Mouse (Mus musculus): ENCODE results near the gene Defa35. TPM values are rescaled to one million over a fixed set of nuclear protein-coding genes. Genes with fewer than 3 reads are reported as not detected.
"Not testable (repeated sequence)": the region's sequence is repeated elsewhere in the genome, so short reads cannot be mapped to it uniquely, and the experiment has no call there.

The Defa35 gene
- polyA plus RNA-seq (2014; fragmentation: Nextera tagmentation; extraction: Ambion mirVana): not detected in 2 replicates

DNA sequence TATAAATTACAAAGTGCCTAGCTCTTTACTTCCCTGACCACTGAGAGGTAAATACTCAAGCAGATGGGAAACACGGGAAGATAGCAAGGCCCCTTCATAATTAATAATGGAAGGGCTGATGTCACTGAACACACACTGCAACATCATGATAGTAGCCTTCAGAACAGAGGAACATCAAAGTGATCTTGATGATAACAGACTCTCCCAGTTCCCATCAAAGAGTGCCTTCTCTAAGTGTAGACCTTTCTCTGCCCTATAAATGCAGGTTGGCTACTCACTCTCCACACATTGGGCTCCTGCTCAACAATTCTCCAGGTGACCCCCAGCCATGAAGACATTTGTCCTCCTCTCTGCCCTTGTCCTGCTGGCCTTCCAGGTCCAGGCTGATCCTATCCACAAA is at the start of gene Defa35:
Defa35 (plus strand) TSS at position 301 of the 400 bp plus-strand sequence.
- H3K9me3 ChIP-seq (ENCODE audit: control insufficient read depth, low read length); DNase-seq (ENCODE audit: low spot score); H3K4me1 ChIP-seq (ENCODE audit: control insufficient read depth, insufficient read depth, low read length); H3K4me3 ChIP-seq (ENCODE audit: low read depth, low read length); H3K9ac ChIP-seq (ENCODE audit: low read length); ATAC-seq (ENCODE audit: insufficient number of reproducible peaks, low FRiP score, low TSS enrichment, low read depth); H3K27ac ChIP-seq (replicated peaks; ENCODE audit: low read depth, low read length); H3K4me2 ChIP-seq (ENCODE audit: low read depth, severe bottlenecking); H3K36me3 ChIP-seq (ENCODE audit: control insufficient read depth, insufficient read depth, low read length); H3K27me3 ChIP-seq (ENCODE audit: control insufficient read depth, insufficient read depth, low read length): not testable (repeated sequence)
- 85% methylated on average over 1 of the region's 1 CpGs for whole genome bisulfite sequencing

DNA sequence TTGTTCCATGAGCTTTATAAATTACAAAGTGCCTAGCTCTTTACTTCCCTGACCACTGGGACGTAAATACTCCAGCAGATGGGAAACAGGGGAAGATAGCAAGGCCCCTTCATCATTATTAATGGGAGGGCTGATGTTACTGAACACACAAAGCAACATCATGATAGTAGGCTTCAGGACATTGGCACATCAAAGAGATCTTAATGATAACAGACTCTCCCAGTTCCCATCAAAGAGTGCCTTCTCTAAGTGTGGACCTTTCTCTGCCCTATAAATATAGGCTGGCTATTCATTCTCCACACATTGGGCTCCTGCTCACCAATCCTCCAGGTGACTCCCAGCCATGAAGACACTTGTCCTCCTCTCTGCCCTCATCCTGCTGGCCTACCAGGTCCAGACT is 39.6 kb upstream of the Defa35 start, which contains the start of gene Defa21:
Defa21 (plus strand) TSS at position 301 of the 400 bp plus-strand sequence.
- WGBS: no CpG with 5 or more reads among the region's 1 CpGs
- H3K9ac ChIP-seq (ENCODE audit: low read length); H3K9me3 ChIP-seq (ENCODE audit: control insufficient read depth, low read length); DNase-seq (ENCODE audit: low spot score); H3K36me3 ChIP-seq (ENCODE audit: control insufficient read depth, insufficient read depth, low read length); H3K4me2 ChIP-seq (ENCODE audit: low read depth, severe bottlenecking); H3K27ac ChIP-seq (replicated peaks; ENCODE audit: low read depth, low read length); H3K27me3 ChIP-seq (ENCODE audit: control insufficient read depth, insufficient read depth, low read length); H3K4me3 ChIP-seq (ENCODE audit: low read depth, low read length); ATAC-seq (ENCODE audit: insufficient number of reproducible peaks, low FRiP score, low TSS enrichment, low read depth); H3K4me1 ChIP-seq (ENCODE audit: control insufficient read depth, insufficient read depth, low read length): not testable (repeated sequence)

DNA sequence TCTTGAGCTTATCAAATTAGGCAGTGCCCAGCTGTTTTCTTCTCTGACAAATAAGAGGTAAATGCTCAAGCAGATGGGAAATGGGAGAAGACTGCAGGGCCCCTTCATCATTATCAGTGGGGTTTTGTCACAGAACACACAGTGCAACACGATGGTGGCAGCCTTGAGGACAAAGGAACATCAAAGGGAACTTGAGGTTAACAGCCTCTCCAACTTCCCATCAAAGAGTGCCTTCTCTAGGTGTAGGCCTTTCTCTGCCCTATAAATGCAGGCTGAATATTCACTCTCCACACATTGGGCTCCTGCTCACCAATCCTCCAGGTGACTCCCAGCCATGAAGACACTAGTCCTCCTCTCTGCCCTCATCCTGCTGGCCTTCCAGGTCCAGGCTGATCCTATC is 10.1 kb upstream of the Defa35 start, which contains the start of gene Defa23:
Defa23 (plus strand) TSS at position 301 of the 400 bp plus-strand sequence.
- ATAC-seq (ENCODE audit: insufficient number of reproducible peaks, low FRiP score, low TSS enrichment, low read depth); DNase-seq (ENCODE audit: low spot score): not testable (repeated sequence)
- no CpG with 5 or more reads among the region's 1 CpGs for WGBS

DNA sequence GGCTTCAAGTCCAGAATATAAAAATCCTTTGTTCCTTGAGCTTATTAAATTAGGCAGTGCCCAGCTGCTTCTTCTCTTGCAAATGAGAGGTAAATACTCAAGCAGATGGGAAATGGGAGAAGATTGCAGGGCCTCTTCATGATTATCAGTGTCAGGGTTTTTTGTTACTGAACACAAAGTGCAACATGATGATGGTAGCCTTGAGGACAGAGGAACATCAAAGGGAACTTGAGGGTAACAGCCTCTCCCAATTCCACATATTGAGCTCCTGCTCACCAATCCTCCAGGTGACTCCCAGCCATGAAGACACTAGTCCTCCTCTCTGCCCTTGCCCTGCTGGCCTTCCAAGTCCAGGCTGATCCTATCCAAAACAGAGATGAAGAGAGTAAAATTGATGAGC is 19.3 kb downstream of the Defa35 start, which contains the start of gene Defa25:
Defa25 (plus strand) TSS at position 301 of the 400 bp plus-strand sequence.
- H3K4me1 ChIP-seq (ENCODE audit: control insufficient read depth, insufficient read depth, low read length); DNase-seq (ENCODE audit: low spot score); H3K9ac ChIP-seq (ENCODE audit: low read length); ATAC-seq (ENCODE audit: insufficient number of reproducible peaks, low FRiP score, low TSS enrichment, low read depth); H3K27ac ChIP-seq (replicated peaks; ENCODE audit: low read depth, low read length); H3K9me3 ChIP-seq (ENCODE audit: control insufficient read depth, low read length); H3K4me3 ChIP-seq (ENCODE audit: low read depth, low read length); H3K27me3 ChIP-seq (ENCODE audit: control insufficient read depth, insufficient read depth, low read length); H3K4me2 ChIP-seq (ENCODE audit: low read depth, severe bottlenecking); H3K36me3 ChIP-seq (ENCODE audit: control insufficient read depth, insufficient read depth, low read length): not testable (repeated sequence)

More for the DNA sequence above, 10.1 kb upstream of the Defa35 start, which contains the start of gene Defa23:
- H3K9me3 ChIP-seq (ENCODE audit: control insufficient read depth, low read length); H3K4me2 ChIP-seq (ENCODE audit: low read depth, severe bottlenecking); H3K4me3 ChIP-seq (ENCODE audit: low read depth, low read length); H3K27me3 ChIP-seq (ENCODE audit: control insufficient read depth, insufficient read depth, low read length); H3K4me1 ChIP-seq (ENCODE audit: control insufficient read depth, insufficient read depth, low read length); H3K36me3 ChIP-seq (ENCODE audit: control insufficient read depth, insufficient read depth, low read length); H3K9ac ChIP-seq (ENCODE audit: low read length); H3K27ac ChIP-seq (replicated peaks; ENCODE audit: low read depth, low read length): not testable (repeated sequence)

DNA sequence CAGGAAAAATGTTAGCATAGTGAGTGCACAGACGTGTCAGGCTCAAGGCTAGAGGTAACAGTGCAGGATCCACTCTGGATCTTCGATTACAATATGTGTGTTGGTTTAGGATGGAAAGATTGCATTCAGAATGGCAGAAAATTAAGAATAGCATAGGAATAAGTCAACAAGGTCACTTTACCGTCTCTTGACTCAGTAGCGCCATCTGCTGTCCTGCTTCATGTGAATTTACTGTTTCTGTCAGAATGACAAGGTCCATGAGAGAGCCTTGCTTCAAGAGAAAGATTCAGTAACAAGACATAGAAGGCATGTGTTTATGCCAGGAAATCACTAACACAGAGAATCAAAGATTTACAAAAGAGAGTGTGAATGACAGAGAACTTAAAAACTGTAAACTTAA is 28.3 kb downstream of the Defa35 start:
- Histone ChIP-seq H3K27me3 (ENCODE audit: control insufficient read depth, insufficient read depth, low read length) (no peaks in the 10 kb centered on the region), H3K9ac (ENCODE audit: low read length) (no peak overlapping the region), H3K4me3 (ENCODE audit: low read depth, low read length) (no peak overlapping the region), H3K9me3 (ENCODE audit: control insufficient read depth, low read length) (no peaks in the 10 kb centered on the region), H3K4me1 (ENCODE audit: control insufficient read depth, insufficient read depth, low read length) (no peaks in the 10 kb centered on the region), H3K36me3 (ENCODE audit: control insufficient read depth, insufficient read depth, low read length) (no peaks in the 10 kb centered on the region), H3K27ac (replicated peaks; ENCODE audit: low read depth, low read length) (no peak overlapping the region), H3K4me2 (ENCODE audit: low read depth, severe bottlenecking) (no peak overlapping the region)
- no peak for ATAC-seq (ENCODE audit: insufficient number of reproducible peaks, low FRiP score, low TSS enrichment, low read depth)
- 40% methylated on average over 4 of the region's 4 CpGs for WGBS
- DNase-seq (ENCODE audit: low spot score): peak; percentile 20

DNA sequence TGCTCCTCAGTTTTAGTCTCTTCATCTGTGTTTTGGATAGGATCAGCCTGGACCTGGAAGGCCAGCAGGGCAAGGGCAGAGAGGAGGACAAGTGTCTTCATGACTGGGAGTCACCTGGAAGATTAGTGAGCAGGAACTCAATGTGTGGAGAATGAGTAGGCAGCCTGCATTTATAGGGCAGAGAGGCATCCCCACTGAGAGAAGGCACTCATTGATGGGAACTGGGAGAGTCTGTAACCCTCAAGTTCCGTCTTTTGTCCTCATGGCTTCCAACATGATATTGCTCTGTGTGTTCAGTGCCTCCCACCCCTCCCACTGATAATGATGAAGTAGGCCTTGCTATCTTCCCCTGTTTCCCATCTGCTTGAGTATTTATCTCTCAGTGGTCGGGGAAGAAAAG is 31.1 kb downstream of the Defa35 start, which contains the start of gene Gm14851:
Gm14851 (minus strand) TSS at position 101 of the 400 bp plus-strand sequence.
- not testable (repeated sequence) for DNase-seq (ENCODE audit: low spot score); H3K4me1 ChIP-seq (ENCODE audit: control insufficient read depth, insufficient read depth, low read length); H3K9ac ChIP-seq (ENCODE audit: low read length); H3K4me2 ChIP-seq (ENCODE audit: low read depth, severe bottlenecking); ATAC-seq (ENCODE audit: insufficient number of reproducible peaks, low FRiP score, low TSS enrichment, low read depth); H3K27me3 ChIP-seq (ENCODE audit: control insufficient read depth, insufficient read depth, low read length); H3K4me3 ChIP-seq (ENCODE audit: low read depth, low read length); H3K9me3 ChIP-seq (ENCODE audit: control insufficient read depth, low read length); H3K27ac ChIP-seq (replicated peaks; ENCODE audit: low read depth, low read length); H3K36me3 ChIP-seq (ENCODE audit: control insufficient read depth, insufficient read depth, low read length)
- 83% methylated on average over 1 of the region's 2 CpGs for WGBS

Other genes with a start within 250 kb of the Defa35 start
- gene Defb33, start 172.4 kb upstream of the Defa35 start, polyA plus RNA-seq (2014; fragmentation: Nextera tagmentation; extraction: Ambion mirVana): not detected in 2 replicates
- not detected in 2 replicates for gene Gm15056, start 162.4 kb upstream of the Defa35 start, polyA plus RNA-seq (2014; fragmentation: Nextera tagmentation; extraction: Ambion mirVana)
- gene Gm6040, start 143.0 kb upstream of the Defa35 start, polyA plus RNA-seq (2014; fragmentation: Nextera tagmentation; extraction: Ambion mirVana): not detected in 2 replicates
- not detected in 2 replicates for gene AY761185, start 120.3 kb upstream of the Defa35 start, polyA plus RNA-seq (2014; fragmentation: Nextera tagmentation; extraction: Ambion mirVana)
- gene Defa21, start 39.5 kb upstream of the Defa35 start, polyA plus RNA-seq (2014; fragmentation: Nextera tagmentation; extraction: Ambion mirVana): not detected in 2 replicates
- gene Defa23, start 10.0 kb upstream of the Defa35 start, polyA plus RNA-seq (2014; fragmentation: Nextera tagmentation; extraction: Ambion mirVana): not detected in 2 replicates
- gene Defa25, start 19.4 kb downstream of the Defa35 start, polyA plus RNA-seq (2014; fragmentation: Nextera tagmentation; extraction: Ambion mirVana): not detected in 2 replicates
- not detected in 2 replicates for gene Gm14851, start 31.0 kb downstream of the Defa35 start, polyA plus RNA-seq (2014; fragmentation: Nextera tagmentation; extraction: Ambion mirVana)
- not detected in 2 replicates for gene Defa30, start 69.6 kb downstream of the Defa35 start, polyA plus RNA-seq (2014; fragmentation: Nextera tagmentation; extraction: Ambion mirVana)
- not detected in 2 replicates for gene Defa22, start 97.2 kb downstream of the Defa35 start, polyA plus RNA-seq (2014; fragmentation: Nextera tagmentation; extraction: Ambion mirVana)
- gene Defa31, start 126.6 kb downstream of the Defa35 start, polyA plus RNA-seq (2014; fragmentation: Nextera tagmentation; extraction: Ambion mirVana): not detected in 2 replicates
- not detected in 2 replicates for gene Gm15293, start 136.5 kb downstream of the Defa35 start, polyA plus RNA-seq (2014; fragmentation: Nextera tagmentation; extraction: Ambion mirVana)
- gene Gm15292, start 184.7 kb downstream of the Defa35 start, polyA plus RNA-seq (2014; fragmentation: Nextera tagmentation; extraction: Ambion mirVana): not detected in 2 replicates